Mouse (Mus musculus) small intestine, adult 2 months (tissue): ENCODE measurements around the gene Acsm2. TPM values are rescaled to one million over a fixed set of nuclear protein-coding genes. Genes with fewer than 3 reads are reported as not detected.

ENCODE experiments used
- H3K27ac ChIP-seq: fragments of 200-500 bp; 2 replicates; pipeline ENCODE4 v1.5.1; 2012; ENCODE audit warnings: low read depth, low read length, control low read depth, inconsistent platforms; ENCODE audit not compliant: insufficient read depth
- H3K27me3 ChIP-seq: fragments of 200-500 bp; 2 replicates; pipeline ENCODE4 v1.6.1; 2012; ENCODE audit warnings: mild to moderate bottlenecking, moderate library complexity, low read length, inconsistent platforms; ENCODE audit not compliant: control insufficient read depth, insufficient read depth
- H3K36me3 ChIP-seq: fragments of 200-500 bp; 2 replicates; pipeline ENCODE4 v1.6.1; 2012; ENCODE audit warnings: mild to moderate bottlenecking, low read length, control low read depth, inconsistent platforms; ENCODE audit not compliant: control insufficient read depth, insufficient read depth
- H3K4me1 ChIP-seq: fragments of 200-500 bp; 2 replicates; pipeline ENCODE4 v1.6.1; 2012; ENCODE audit warnings: low read length, inconsistent platforms, mixed read lengths; ENCODE audit not compliant: control insufficient read depth, insufficient read depth, insufficient read length
- H3K4me3 ChIP-seq: fragments of 200-500 bp; 2 replicates; pipeline ENCODE4 v1.5.1; 2012; ENCODE audit warnings: low read depth, mild to moderate bottlenecking, control low read depth, inconsistent platforms, low read length, moderate library complexity
- CTCF ChIP-seq: fragments of 200-500 bp; IDR thresholded peaks from 2 replicates; pipeline ENCODE4 v1.5.1; 2012; ENCODE audit warnings: low read depth, mild to moderate bottlenecking, control low read depth, inconsistent platforms, low read length, moderate library complexity, mixed read lengths; ENCODE audit not compliant: insufficient replicate concordance, insufficient read length; ENCODE audit errors: extremely low read depth
- POLR2A ChIP-seq: fragments of 200-500 bp; IDR thresholded peaks from 2 replicates; pipeline ENCODE4 v1.6.1; 2012; ENCODE audit warnings: low read depth, mild to moderate bottlenecking, control low read depth, inconsistent platforms, low read length, moderate library complexity
- WGBS: fragments of 180-500 bp; shearing (Covaris S2); methylation state at CpG from one replicate; pipeline ENCODE4 v1.1.7; 2018; 5-methylcytosine and 5-hydroxymethylcytosine counted together
- polyA plus RNA-seq: library from polyadenylated mRNA; depleted of rRNA; stranded (reverse); fragments of >200 nt; gene quantifications from 2 replicates; pipeline ENCODE4 v1.2.3, GENCODE M21; 2012; rRNA removed

Gene Acsm2
- polyA plus RNA-seq, 1 experiment, result not detected

GRCm38 (mm10) chr7:119618209-119618935, 64.2 kb downstream of the Acsm2 start:
- no peaks in the 10 kb centered on the region for H3K36me3 ChIP-seq
- no peak for TF ChIP-seq CTCF
- no peak for TF ChIP-seq POLR2A
- 47% methylated on average over 4 of the region's 4 CpGs for WGBS
- no peaks in the 10 kb centered on the region for H3K27me3 ChIP-seq
- H3K27ac ChIP-seq, result no peak overlapping the region
- H3K4me1 ChIP-seq, result no peaks in the 10 kb centered on the region
- H3K4me3 ChIP-seq, result no peak overlapping the region

DNA sequence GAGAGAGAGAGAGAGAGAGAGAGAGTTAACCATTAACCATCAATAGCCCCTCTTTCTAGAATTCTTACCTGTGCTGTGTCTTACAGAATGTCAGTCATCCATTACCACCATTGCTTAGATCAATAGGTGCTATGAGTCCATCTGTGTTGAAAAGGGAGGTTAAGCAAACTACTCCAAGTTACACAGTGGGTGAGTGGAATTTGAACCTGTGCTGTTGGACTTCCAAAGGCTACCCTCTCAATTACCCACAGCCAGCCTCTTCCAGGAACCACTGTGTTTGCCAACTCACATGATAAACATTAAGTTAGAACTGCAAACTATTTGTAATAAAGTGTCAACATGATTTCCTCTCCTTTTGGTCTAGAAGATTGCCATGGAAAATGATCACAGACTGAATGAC, 66.0 kb downstream of the Acsm2 start:
- no peaks in the 10 kb centered on the region for H3K27me3 ChIP-seq
- H3K27ac ChIP-seq, result no peak overlapping the region
- TF ChIP-seq POLR2A (no peak), CTCF (no peak)
- no peaks in the 10 kb centered on the region for H3K4me1 ChIP-seq
- no peak overlapping the region for H3K4me3 ChIP-seq
- no peaks in the 10 kb centered on the region for H3K36me3 ChIP-seq

GRCm38 (mm10) chr7:119638773-119639172, 84.6 kb downstream of the Acsm2 start:
- no peak for TF ChIP-seq CTCF
- no peak for TF ChIP-seq POLR2A
- no peak overlapping the region for H3K27ac ChIP-seq
- no peaks in the 10 kb centered on the region for H3K4me1 ChIP-seq
- H3K27me3 ChIP-seq, result no peaks in the 10 kb centered on the region
- no peak overlapping the region for H3K4me3 ChIP-seq
- H3K36me3 ChIP-seq, result no peaks in the 10 kb centered on the region

- Histone ChIP-seq H3K4me1 (no peaks in the 10 kb centered on the region), H3K4me3 (no peak overlapping the region), H3K27ac (no peak overlapping the region), H3K27me3 (no peaks in the 10 kb centered on the region), H3K36me3 (no peaks in the 10 kb centered on the region)
- 63% methylated on average over 5 of the region's 5 CpGs for WGBS
- TF ChIP-seq CTCF (no peak), POLR2A (no peak)
Observed at GRCm38 (mm10) chr7:119642307-119642706, 88.2 kb downstream of the Acsm2 start.

Other genes with a start within 250 kb of the Acsm2 start
- 1.2 and 257 TPM in 2 replicates for gene Gp2, start 95.1 kb upstream of the Acsm2 start, polyA plus RNA-seq
- 0.19 TPM in 1 of 2 replicates, not detected in the other for gene Umod, start 75.1 kb upstream of the Acsm2 start, polyA plus RNA-seq
- gene Acsm5, start 34.9 kb upstream of the Acsm2 start, polyA plus RNA-seq, result 1.0 and 2.7 TPM in 2 replicates
- gene Pdilt, start 30.9 kb upstream of the Acsm2 start, polyA plus RNA-seq, result not detected in 2 replicates
- gene Acsm1, start 52.7 kb downstream of the Acsm2 start, polyA plus RNA-seq, result not detected in 2 replicates
- not detected in 2 replicates for gene Acsm4, start 135.7 kb downstream of the Acsm2 start, polyA plus RNA-seq
- gene Thumpd1, start 166.5 kb downstream of the Acsm2 start, polyA plus RNA-seq, result 7.8 and 8.4 TPM in 2 replicates
- gene Acsm3, start 206.6 kb downstream of the Acsm2 start, polyA plus RNA-seq, result 0.67 and 4.1 TPM in 2 replicates
- 0.13 and 0.62 TPM in 2 replicates for gene Rexo5, start 239.7 kb downstream of the Acsm2 start, polyA plus RNA-seq
- gene Eri2, start 239.7 kb downstream of the Acsm2 start, polyA plus RNA-seq, result 0.20 and 0.33 TPM in 2 replicates